In the genomic region with DNA sequence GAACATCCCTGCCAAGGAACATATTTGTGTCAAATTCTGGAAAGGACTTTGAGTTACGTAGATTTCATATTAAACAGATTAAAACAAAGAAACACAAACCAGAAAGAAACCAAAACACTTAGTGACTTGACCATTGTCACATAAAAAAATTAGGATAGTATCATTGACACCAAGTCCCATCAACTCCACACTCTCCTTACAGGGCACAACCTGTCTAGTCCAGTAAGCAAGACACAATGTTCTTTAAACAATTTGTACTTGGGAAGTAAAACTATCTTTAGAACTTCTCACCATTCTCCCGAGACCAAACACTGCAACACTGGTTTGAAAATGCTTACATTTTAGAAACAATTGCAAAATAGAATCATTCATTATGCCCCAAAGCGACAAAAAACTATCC, we compare ENCODE assay signal across 28 mouse cellular contexts.
"Had no signal": no experiment of that assay in that cellular context is flagged by ENCODE, and none has a peak within 500 bp of the region (broad histone marks: within the 10 kb centered on the region; RNA-seq: fewer than 3 reads in every experiment).

No protein-coding gene starts in this region.

- ATAC-seq: forebrain, embryonic 13.5 days; forebrain, embryonic 14.5 days; forebrain, embryonic 15.5 days; forebrain, embryonic 16.5 days; forebrain, postnatal 0 days had no signal

- DNase-seq: cerebellum, adult 8-10 months; cerebellum, adult 9-10 months; cerebellum, adult 9-11 months; cerebellum, postnatal 10 days; cerebellum, postnatal 14 days; cerebellum, postnatal 25 days; cerebellum, postnatal 36 days; embryo, embryonic 11 days; forebrain, postnatal 0 days; gastrocnemius, adult 2 months; gastrocnemius, postnatal 10 days; gastrocnemius, postnatal 14 days; gastrocnemius, postnatal 25 days; gastrocnemius, postnatal 36 days; heart, adult 11 months; heart, adult 18-20 months; heart, adult 2 months had no signal

- H3K9me3 ChIP-seq: embryonic facial prominence, embryonic 10.5 days; embryonic facial prominence, embryonic 12.5 days; embryonic facial prominence, embryonic 13.5 days; embryonic facial prominence, embryonic 15.5 days; forebrain, embryonic 10.5 days; forebrain, embryonic 12.5 days; forebrain, embryonic 13.5 days; forebrain, embryonic 15.5 days had no signal

- H3K27ac ChIP-seq: embryonic facial prominence, embryonic 10.5 days; embryonic facial prominence, embryonic 12.5 days; embryonic facial prominence, embryonic 13.5 days; embryonic facial prominence, embryonic 15.5 days; forebrain, embryonic 10.5 days; forebrain, embryonic 12.5 days; forebrain, embryonic 13.5 days; forebrain, embryonic 15.5 days; gastrocnemius, adult 2 months; heart, adult 2 months had no signal

- H3K4me3 ChIP-seq: embryonic facial prominence, embryonic 10.5 days; embryonic facial prominence, embryonic 12.5 days; embryonic facial prominence, embryonic 13.5 days; embryonic facial prominence, embryonic 15.5 days; erythroblast, embryonic 14.5 days; forebrain, embryonic 10.5 days; forebrain, embryonic 12.5 days; forebrain, embryonic 13.5 days; forebrain, embryonic 15.5 days; gastrocnemius, adult 2 months; heart, adult 2 months had no signal

- H3K4me2 ChIP-seq: embryonic facial prominence, embryonic 12.5 days; embryonic facial prominence, embryonic 13.5 days; embryonic facial prominence, embryonic 15.5 days; forebrain, embryonic 12.5 days; forebrain, embryonic 13.5 days; forebrain, embryonic 15.5 days had no signal

- H3K27me3 ChIP-seq: embryonic facial prominence, embryonic 12.5 days; embryonic facial prominence, embryonic 13.5 days; embryonic facial prominence, embryonic 15.5 days; forebrain, embryonic 12.5 days; forebrain, embryonic 13.5 days; forebrain, embryonic 15.5 days had no signal

- H3K9ac ChIP-seq: embryonic facial prominence, embryonic 12.5 days; embryonic facial prominence, embryonic 13.5 days; embryonic facial prominence, embryonic 15.5 days; forebrain, embryonic 12.5 days; forebrain, embryonic 13.5 days; forebrain, embryonic 15.5 days; forebrain, postnatal 0 days had no signal

- H3K4me1 ChIP-seq: embryonic facial prominence, embryonic 10.5 days; embryonic facial prominence, embryonic 12.5 days; embryonic facial prominence, embryonic 13.5 days; embryonic facial prominence, embryonic 15.5 days; forebrain, embryonic 10.5 days; forebrain, embryonic 12.5 days; forebrain, embryonic 13.5 days; forebrain, embryonic 15.5 days had no signal

- H3K36me3 ChIP-seq: embryonic facial prominence, embryonic 10.5 days; embryonic facial prominence, embryonic 12.5 days; embryonic facial prominence, embryonic 13.5 days; embryonic facial prominence, embryonic 15.5 days; forebrain, embryonic 10.5 days; forebrain, embryonic 12.5 days; forebrain, embryonic 15.5 days had no signal
